Comparison of ENCODE assay signal across 8 mouse cellular contexts in genomic region chr9:114026261-114026934, GRCm38 (mm10). TPM values are rescaled to one million over a fixed set of nuclear protein-coding genes. Genes with fewer than 3 reads are reported as not detected.
A peak's percentile ranks its signal among the peaks of the same experiment; 100 is the strongest.
DNase-seq lines count a peak whose midpoint lies in the region; ATAC-seq lines count a peak whose summit lies in the region.

No protein-coding gene starts in this region.

- peaks cover 14% of the 10 kb centered on the region for H3K27me3 ChIP-seq in erythroblast, embryonic 14.5 days (ENCODE audit: control insufficient read depth)
- H3K27me3 ChIP-seq in heart, embryonic 14.5 days (ENCODE audit: control insufficient read depth, insufficient read depth, low read length) = peaks cover 3% of the 10 kb centered on the region; the same call in 1 of the 2 replicates
- H3K27me3 ChIP-seq in liver, embryonic 12.5 days (replicated peaks) = peaks cover 27% of the 10 kb centered on the region
- no peaks in the 10 kb centered on the region for H3K27me3 ChIP-seq in splenic B cell, adult 2 months (ENCODE audit: control insufficient read depth, insufficient read depth, low read length, poor library complexity, severe bottlenecking)

- H3K4me3 ChIP-seq in erythroblast, embryonic 14.5 days (replicated peaks) = peak overlapping the region; percentile 70
- peak overlapping the region; percentile 50 to 78 for H3K4me3 ChIP-seq in heart, embryonic 14.5 days (ENCODE audit: control insufficient read depth in 1 of 2, insufficient read depth in 1 of 2, low read depth in 1 of 2, low read length in 2 of 2)
- peak overlapping the region; percentile 62 for H3K4me3 ChIP-seq in liver, embryonic 12.5 days

- DNase-seq in brain, embryonic 18.5 days (ENCODE audit: low read depth, low spot score) = peak; percentile 76
- DNase-seq in kidney, postnatal 10 days = peak; percentile 83
- peak; percentile 55 for DNase-seq in naive thymus-derived CD4-positive, alpha-beta T cell, adult 2 months (ENCODE audit: low read depth)
- DNase-seq in splenic B cell, adult 2 months (ENCODE audit: low read depth, low spot score) = peak; percentile 44

- H3K9me3 ChIP-seq in erythroblast, embryonic 14.5 days (ENCODE audit: control insufficient read depth, low read length) = no peaks in the 10 kb centered on the region; the same call in 1 of the 2 replicates
- H3K9me3 ChIP-seq in heart, embryonic 14.5 days (ENCODE audit: control insufficient read depth, low read length) = no peaks in the 10 kb centered on the region
- H3K9me3 ChIP-seq in liver, embryonic 12.5 days (replicated peaks) = no peaks in the 10 kb centered on the region

- H3K27ac ChIP-seq in heart, embryonic 14.5 days (replicated peaks in 1 of 2; ENCODE audit: control insufficient read depth in 1 of 2, insufficient read depth in 1 of 2, low read depth in 2 of 2, low read length in 2 of 2) = no peak overlapping the region
- no peak overlapping the region for H3K27ac ChIP-seq in liver, embryonic 12.5 days

- H3K9ac ChIP-seq in heart, embryonic 14.5 days (ENCODE audit: low read length) = peak overlapping the region; percentile 64
- peak overlapping the region; percentile 61; the same call in 1 of the 2 replicates for H3K9ac ChIP-seq in liver, embryonic 12.5 days

- peak; percentile 85 for ATAC-seq in CD4-positive, CD25-positive, alpha-beta regulatory T cell, adult 4 months
- peak; percentile 90 for ATAC-seq in heart, embryonic 14.5 days (ENCODE audit: insufficient number of reproducible peaks, insufficient read depth, low FRiP score, low read depth)
- peak; percentile 94 for ATAC-seq in liver, embryonic 12.5 days

- H3K4me2 ChIP-seq in heart, embryonic 14.5 days (ENCODE audit: low read length) = peak overlapping the region; percentile 84
- H3K4me2 ChIP-seq in liver, embryonic 12.5 days = peak overlapping the region; percentile 90

- H3K36me3 ChIP-seq in erythroblast, embryonic 14.5 days (ENCODE audit: control insufficient read depth) = no peaks in the 10 kb centered on the region
- no peaks in the 10 kb centered on the region for H3K36me3 ChIP-seq in heart, embryonic 14.5 days (ENCODE audit: control insufficient read depth, insufficient read depth, low read length)
- no peaks in the 10 kb centered on the region for H3K36me3 ChIP-seq in liver, embryonic 12.5 days
- H3K36me3 ChIP-seq in splenic B cell, adult 2 months (ENCODE audit: control insufficient read depth, insufficient read depth, low read length, poor library complexity, severe bottlenecking) = no peaks in the 10 kb centered on the region

- under 1% methylated on average over 52 of the region's 52 CpGs for WGBS in heart, embryonic 14.5 days
- WGBS in liver, embryonic 12.5 days (ENCODE audit: insufficient replicate concordance) = under 1% methylated on average over 50 of the region's 52 CpGs

- H3K4me1 ChIP-seq in erythroblast, embryonic 14.5 days (ENCODE audit: control insufficient read depth) = peaks cover 17% of the 10 kb centered on the region
- H3K4me1 ChIP-seq in heart, embryonic 14.5 days (ENCODE audit: control insufficient read depth in 2 of 2, insufficient read depth in 2 of 2, low read length in 2 of 2) = peaks cover 3 to 8% of the 10 kb centered on the region in 2 experiments; a peak in 2 of 4 replicates
- peaks cover 18% of the 10 kb centered on the region for H3K4me1 ChIP-seq in liver, embryonic 12.5 days

RNA-seq across cellular contexts. Expression of gene Fbxl2, which starts 19.6 kb away (rescaled TPM):
- 1 to 10 TPM in 1 of 2 experiments, under 1 TPM in 1; 0.68 to 1.9 TPM for polyA plus RNA-seq in CD4-positive, CD25-positive, alpha-beta regulatory T cell, adult 4 months (2017; shearing (Covaris generic))
- 0.02 TPM in 1 of 2 replicates, not detected in the other for polyA plus RNA-seq in erythroblast, embryonic 14.5 days (2012)
- polyA plus RNA-seq in heart, embryonic 14.5 days (2014; fragmentation: Nextera tagmentation; extraction: Ambion mirVana) = 1.9 and 2.7 TPM in 2 replicates
- polyA plus RNA-seq in liver, embryonic 12.5 days (2016; fragmentation: Nextera tagmentation; extraction: Ambion mirVana) = 1.1 and 1.3 TPM in 2 replicates

RNA-seq across cellular contexts. Expression of gene Susd5, which starts 30.5 kb away (rescaled TPM):
- polyA plus RNA-seq in CD4-positive, CD25-positive, alpha-beta regulatory T cell, adult 4 months (2017; shearing (Covaris generic)) = not detected
- not detected in 2 replicates for polyA plus RNA-seq in erythroblast, embryonic 14.5 days (2012)
- polyA plus RNA-seq in heart, embryonic 14.5 days (2014; fragmentation: Nextera tagmentation; extraction: Ambion mirVana) = 0.08 and 0.34 TPM in 2 replicates
- 0.05 TPM in 1 of 2 replicates, not detected in the other for polyA plus RNA-seq in liver, embryonic 12.5 days (2016; fragmentation: Nextera tagmentation; extraction: Ambion mirVana)
